Mouse (Mus musculus): ENCODE results near the gene Klrb1.

Klrb1 gene

GRCm38 (mm10) chr6:128734896-128735295 lies 12.0 kb upstream of the Klrb1 start:
- no peak for DNase-seq (ENCODE audit: low spot score)

- no peak for DNase-seq (ENCODE audit: low spot score)
Measured at GRCm38 (mm10) chr6:128733908-128734679, 11.2 kb upstream of the Klrb1 start.

GRCm38 (mm10) chr6:128732032-128732431 lies 9.2 kb upstream of the Klrb1 start:
- DNase-seq (ENCODE audit: low spot score), result no peak

GRCm38 (mm10) chr6:128701691-128702090 lies 21.2 kb downstream of the Klrb1 start:
- no peak for DNase-seq (ENCODE audit: low spot score)

GRCm38 (mm10) chr6:128679574-128679973 lies 43.3 kb downstream of the Klrb1 start:
- DNase-seq (ENCODE audit: low spot score), result no peak

GRCm38 (mm10) chr6:128669936-128670335 lies 52.9 kb downstream of the Klrb1 start:
- no peak for DNase-seq (ENCODE audit: low spot score)

GRCm38 (mm10) chr6:128662206-128662605 lies 60.7 kb downstream of the Klrb1 start, which contains the start of gene Clec2h:
Gene Clec2h, plus strand, starts transcription at chr6:128662385.
- DNase-seq (ENCODE audit: low spot score), result no peak

GRCm38 (mm10) chr6:128661249-128661648 lies 61.6 kb downstream of the Klrb1 start:
- no peak for DNase-seq (ENCODE audit: low spot score)

All from urinary bladder, postnatal 25 days (tissue).